Mouse (Mus musculus) kidney, adult 9 months (tissue): ENCODE data around the gene Fyn.

Experiments
- DNase-seq: peaks from one replicate; pipeline ENCODE4 v3.0.0; 2022

Fyn gene

DNA sequence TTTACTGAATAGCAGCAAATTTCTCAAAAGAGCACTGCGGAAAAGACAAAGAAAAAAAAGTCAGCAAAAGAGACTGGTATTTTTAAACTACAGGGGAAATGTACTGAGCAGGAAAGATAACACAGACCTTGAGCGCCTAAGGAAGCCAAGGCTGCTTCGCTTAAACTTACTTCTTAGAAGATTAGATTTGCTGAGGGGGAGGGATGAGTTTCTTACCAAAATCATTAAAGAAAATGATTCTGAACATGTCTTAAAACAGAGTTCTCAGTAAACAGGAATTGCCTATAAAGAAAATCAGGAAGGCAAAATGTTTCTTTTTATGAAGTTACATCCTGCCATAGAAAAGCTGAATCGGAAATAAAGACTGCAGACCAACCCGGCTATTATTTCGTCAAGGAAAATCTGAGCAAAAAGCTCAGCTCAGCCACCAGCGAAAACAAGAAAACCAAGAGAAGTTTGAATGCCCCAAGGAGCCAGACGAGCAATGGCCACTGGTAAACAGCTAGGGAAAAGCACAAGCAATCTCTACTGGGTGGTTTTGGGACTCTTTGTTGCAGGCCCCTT lies at the start of gene Fyn:
Fyn (plus strand) TSS at position 284 of the 564 bp plus-strand sequence.
- DNase-seq: no peak

DNA sequence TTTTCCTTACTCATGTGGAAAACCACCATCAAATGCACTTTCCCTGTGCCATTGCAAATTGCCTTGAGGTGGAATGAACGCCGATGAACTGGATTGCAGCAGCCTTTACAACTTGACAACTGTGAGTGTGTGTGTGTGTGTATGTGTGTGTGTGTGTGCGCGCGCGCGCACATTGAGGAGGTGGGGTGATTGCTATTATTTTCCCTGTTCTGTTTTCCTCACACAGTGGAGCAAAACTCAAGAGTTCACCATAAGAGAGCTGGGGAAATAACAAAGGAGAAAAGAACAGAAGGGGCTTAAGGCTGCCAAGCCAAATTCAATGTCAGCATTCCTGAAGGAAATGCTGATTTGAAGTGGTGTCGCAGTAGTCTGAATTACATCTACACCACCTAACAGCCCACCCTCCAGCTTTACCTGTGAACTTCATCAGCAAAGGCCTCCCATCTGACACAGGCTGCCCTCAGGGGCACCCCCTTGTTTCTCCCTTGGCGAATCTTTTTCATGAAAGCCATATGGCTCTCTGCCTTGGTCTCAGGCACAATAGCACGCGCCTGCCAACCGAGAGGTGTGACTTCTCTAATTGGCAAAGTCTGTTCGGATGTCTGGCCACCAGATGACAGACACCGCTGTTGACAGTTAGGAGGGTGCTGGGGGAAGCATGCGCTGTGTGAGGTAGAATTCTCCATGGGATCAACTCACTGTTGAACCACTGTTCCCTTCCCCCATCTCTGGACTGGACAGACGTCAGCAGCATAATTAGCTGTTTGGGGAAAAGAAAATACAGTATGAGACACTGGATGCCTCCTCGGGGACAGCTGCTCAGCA lies 47.6 kb upstream of the Fyn start:
- no peak for DNase-seq

- DNase-seq: no peak
Measured at GRCm38 (mm10) chr10:39321623-39321985, 47.1 kb upstream of the Fyn start.

DNA sequence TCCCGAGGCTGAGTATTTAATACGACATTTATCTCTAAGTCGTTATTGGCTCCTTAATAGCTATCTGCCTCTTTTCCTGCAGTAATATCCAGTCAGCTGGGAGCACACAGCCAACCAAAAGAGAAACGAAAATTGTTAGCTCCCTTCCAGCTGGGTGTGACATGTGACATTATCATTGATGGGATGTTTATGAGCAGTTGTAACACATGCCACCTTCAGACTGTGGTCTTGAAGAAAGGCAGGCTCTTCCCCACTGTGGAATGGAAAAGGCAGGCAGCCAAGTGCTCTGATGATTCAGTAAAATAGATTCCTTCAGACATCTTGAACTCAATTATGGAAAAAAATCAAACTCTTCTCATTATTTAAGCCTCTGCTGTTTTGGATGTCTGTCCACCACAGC lies 46.5 kb upstream of the Fyn start:
- DNase-seq: no peak

GRCm38 (mm10) chr10:39324291-39324690 lies 44.4 kb upstream of the Fyn start:
- no peak for DNase-seq

DNA sequence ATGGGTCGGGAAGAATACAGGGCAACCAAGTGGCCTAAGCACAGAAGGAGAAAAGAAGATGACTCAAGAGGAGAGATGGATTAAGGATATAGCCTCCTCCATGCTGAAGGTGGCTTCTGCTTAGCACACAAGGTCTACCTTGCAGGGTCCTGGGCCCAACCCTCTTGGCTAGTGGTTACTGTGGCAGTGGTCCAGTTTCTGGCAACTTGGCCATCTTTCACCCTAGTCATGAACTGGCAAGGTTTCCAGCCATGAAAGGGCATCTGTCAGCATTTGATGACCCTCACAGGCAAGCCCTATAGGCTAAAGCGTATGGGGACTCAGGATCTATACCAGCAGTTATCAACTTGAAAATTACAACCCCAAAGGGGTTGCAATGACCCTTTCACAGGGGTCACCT lies 40.0 kb upstream of the Fyn start:
- no peak for DNase-seq

GRCm38 (mm10) chr10:39334320-39334719 lies 34.3 kb upstream of the Fyn start:
- DNase-seq: no peak

- DNase-seq: no peak
Measured at GRCm38 (mm10) chr10:39335880-39336279, 32.8 kb upstream of the Fyn start.

GRCm38 (mm10) chr10:39339189-39339968 lies 29.3 kb upstream of the Fyn start:
- no peak for DNase-seq

DNA sequence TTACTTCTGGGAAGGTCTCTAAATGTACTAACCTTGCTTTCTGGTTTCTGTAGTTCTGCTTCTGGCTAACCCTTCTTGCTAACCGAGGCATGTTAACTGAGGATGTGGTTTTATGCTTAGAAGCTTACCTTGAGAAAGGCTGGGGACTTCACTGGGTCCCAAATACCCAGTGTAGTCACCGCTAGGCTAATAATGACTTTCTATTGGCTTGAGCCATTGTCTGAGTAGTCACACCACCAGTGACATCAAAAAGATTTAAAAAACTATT lies 28.8 kb upstream of the Fyn start:
- DNase-seq: no peak

GRCm38 (mm10) chr10:39343551-39343950 lies 25.1 kb upstream of the Fyn start:
- no peak for DNase-seq

DNA sequence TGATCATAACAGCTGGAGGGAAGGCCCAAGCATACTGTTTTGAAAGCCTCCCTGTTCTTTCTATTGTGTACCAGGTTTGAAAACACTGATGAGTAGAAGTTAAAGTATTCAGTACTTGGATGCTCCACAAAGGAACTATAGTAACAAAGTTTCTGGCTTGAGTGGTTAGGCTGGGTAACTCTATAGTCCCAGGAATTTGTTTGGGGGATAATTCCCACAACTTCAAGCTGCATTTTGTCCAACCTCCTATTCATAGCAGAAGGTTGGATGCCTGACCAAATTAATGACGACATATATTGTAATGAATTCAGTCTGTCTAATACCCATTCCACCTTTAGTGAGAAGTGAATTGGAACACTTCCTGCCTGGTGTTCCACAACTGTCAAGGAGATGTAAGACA lies 22.7 kb upstream of the Fyn start:
- DNase-seq: no peak

DNA sequence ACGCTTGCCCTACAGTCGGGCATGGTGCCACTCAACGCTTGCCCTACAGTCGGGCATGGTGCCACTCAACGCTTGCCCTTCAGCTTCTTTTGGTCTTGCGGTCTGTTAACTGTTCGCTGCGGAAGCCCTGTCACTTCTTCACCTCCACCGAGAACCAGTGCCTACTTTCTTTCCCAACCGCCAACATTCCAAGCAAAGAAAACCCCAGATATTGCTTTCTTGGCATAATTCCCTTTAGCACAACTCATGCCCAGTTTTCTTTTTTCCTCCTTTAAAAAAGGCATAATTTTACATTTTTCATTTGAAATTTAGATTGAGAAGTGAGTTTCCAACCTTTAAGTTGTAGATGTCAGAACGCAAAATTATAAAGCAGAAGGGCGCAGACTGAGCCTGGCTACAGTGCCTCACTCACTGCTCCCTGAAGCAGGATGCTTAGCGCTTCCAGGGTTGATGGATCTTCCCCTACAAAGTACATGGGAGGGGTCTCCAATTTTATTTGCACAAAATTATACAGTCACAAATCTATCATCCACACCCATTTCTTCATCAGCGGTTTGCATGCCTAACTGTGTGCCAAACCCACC lies 18.8 kb upstream of the Fyn start:
- DNase-seq: no peak

GRCm38 (mm10) chr10:39364196-39364595 lies 4.5 kb upstream of the Fyn start:
- DNase-seq: no peak

GRCm38 (mm10) chr10:39369502-39369931 lies 862 bp downstream of the Fyn start:
- peak; percentile 88 for DNase-seq

DNA sequence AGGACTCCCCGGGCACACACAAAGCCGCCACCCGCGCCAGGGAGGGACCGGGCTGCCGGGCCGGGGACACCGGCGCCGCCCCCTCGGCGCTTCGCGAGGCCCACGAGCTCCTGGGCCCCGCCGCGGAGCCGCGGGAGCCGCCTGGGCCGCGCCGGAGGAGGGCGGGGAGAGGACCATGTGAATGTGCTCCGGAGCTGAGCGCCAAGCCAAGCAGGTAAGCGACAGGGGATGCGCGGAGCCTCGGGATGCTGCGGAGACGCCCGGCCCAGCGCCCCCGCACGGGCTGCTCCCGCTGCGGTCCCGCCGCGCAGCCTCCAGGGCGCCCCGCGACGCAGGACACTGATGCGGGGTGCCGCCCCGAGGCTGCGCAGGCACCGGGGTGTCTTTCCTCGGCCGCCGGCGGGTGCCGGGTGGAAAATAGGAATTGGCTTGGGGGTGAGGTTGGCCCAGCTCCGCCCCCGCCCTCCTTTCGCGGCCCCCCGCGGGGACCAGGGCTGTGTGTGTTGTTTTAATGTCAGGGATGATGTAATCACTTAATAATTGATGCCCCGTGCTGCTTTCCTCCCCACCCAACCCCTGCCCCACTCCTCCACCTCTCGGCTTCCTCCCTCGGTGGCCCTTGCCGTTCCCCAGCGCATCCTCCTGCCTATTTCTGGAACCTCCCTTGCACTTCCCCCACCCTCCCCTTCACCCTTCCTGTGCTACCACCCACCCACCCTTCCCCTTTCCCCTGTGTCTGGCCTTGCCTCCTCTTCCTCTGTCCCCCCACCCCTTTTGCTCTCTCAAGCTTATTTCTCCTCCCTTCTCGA lies 1.5 kb downstream of the Fyn start:
- peak; percentile 22 for DNase-seq

- peak; percentile 19 for DNase-seq
Measured at GRCm38 (mm10) chr10:39370786-39371221, 2.1 kb downstream of the Fyn start.

- no peak for DNase-seq
Measured at GRCm38 (mm10) chr10:39371467-39371866, 2.8 kb downstream of the Fyn start.

DNA sequence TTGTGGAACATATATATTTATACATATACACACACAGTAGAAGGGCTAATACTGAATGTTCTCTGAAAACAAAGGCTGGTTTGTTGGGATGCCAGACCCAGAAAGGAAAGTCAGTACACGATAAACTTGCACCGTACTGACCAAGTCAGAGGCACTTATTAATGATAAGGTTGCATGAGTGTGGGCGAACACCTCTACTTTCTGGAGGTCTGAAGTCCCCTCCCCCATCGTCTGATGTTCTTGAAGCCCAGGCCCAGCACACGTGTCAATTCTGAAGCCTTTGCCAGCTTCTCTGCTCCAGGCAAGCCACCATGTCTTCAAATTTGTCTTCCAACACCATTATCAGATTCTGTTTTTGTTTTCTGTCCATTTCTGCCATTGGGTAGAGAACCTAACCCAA lies 3.3 kb downstream of the Fyn start:
- DNase-seq: no peak

DNA sequence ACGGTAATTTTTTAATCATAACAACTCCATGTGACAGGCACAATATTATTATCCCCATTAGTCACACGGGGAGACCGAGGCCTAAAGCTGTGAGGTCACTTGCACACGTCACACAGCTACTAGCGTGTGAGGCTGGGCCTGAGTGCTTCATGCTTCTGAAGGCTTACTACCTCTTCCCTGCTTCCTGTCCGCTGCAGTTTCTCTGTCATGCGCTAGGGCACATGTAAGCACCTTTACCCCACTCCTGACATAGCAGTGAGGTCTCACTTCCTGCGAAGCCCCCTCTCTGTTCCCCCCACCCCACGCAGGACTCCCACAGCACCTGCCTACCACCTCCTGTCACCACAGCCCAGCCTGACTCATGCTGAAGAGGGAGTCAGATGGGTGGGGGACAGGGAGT lies 8.0 kb downstream of the Fyn start:
- DNase-seq: no peak

- no peak for DNase-seq
Measured at GRCm38 (mm10) chr10:39377219-39377618, 8.6 kb downstream of the Fyn start.

GRCm38 (mm10) chr10:39378025-39378603 lies 9.5 kb downstream of the Fyn start:
- no peak for DNase-seq

- no peak for DNase-seq
Measured at GRCm38 (mm10) chr10:39379287-39379686, 10.6 kb downstream of the Fyn start.
